ENCODE assay signal across 8 mouse cellular contexts in genomic region chr3:146682140-146682651, GRCm38 (mm10). TPM values are rescaled to one million over a fixed set of nuclear protein-coding genes. Genes with fewer than 3 reads are reported as not detected.
DNase-seq lines count a peak whose midpoint lies in the region; ATAC-seq and TF ChIP-seq lines count a peak whose summit lies in the region.

No protein-coding gene starts in this region.

- 56% methylated on average over 13 of the region's 13 CpGs for WGBS in hindbrain, embryonic 12.5 days
- 31% methylated on average over 13 of the region's 13 CpGs for WGBS in lung, adult 2 months
- 5% methylated on average over 13 of the region's 13 CpGs for WGBS in olfactory bulb, adult 2 months

- peaks cover 5% of the 10 kb centered on the region; the same call in 1 of the 2 replicates for H3K4me1 ChIP-seq in hindbrain, embryonic 12.5 days
- H3K4me1 ChIP-seq in lung, adult 2 months (ENCODE audit: control insufficient read depth, insufficient read depth, low read length): peaks cover 7% of the 10 kb centered on the region
- H3K4me1 ChIP-seq in olfactory bulb, adult 2 months (ENCODE audit: control insufficient read depth, insufficient read depth, low read length): peaks cover 4% of the 10 kb centered on the region

- H3K9me3 ChIP-seq in hindbrain, embryonic 12.5 days (replicated peaks): no peaks in the 10 kb centered on the region

- TF ChIP-seq CTCF in lung, adult 2 months (IDR thresholded peaks at IDR 0.05; ENCODE audit: insufficient read depth, low read length): no peak
- no peak for TF ChIP-seq CTCF in olfactory bulb, adult 2 months (IDR thresholded peaks at IDR 0.05; ENCODE audit: insufficient read depth, low read depth, low read length)

- H3K4me3 ChIP-seq in hindbrain, embryonic 12.5 days: no peak overlapping the region
- peak overlapping the region; percentile 35 for H3K4me3 ChIP-seq in lung, adult 2 months (replicated peaks; ENCODE audit: extremely low read depth, low read depth, low read length)
- H3K4me3 ChIP-seq in olfactory bulb, adult 2 months (ENCODE audit: insufficient read depth, low read depth, low read length): peak overlapping the region; percentile 27

- peaks cover 14% of the 10 kb centered on the region for H3K27me3 ChIP-seq in hindbrain, embryonic 12.5 days

- H3K9ac ChIP-seq in hindbrain, embryonic 12.5 days: no peak overlapping the region

- TF ChIP-seq POLR2A in lung, adult 2 months (IDR thresholded peaks at IDR 0.05; ENCODE audit: borderline replicate concordance, extremely low read depth, low read depth, low read length): no peak
- no peak for TF ChIP-seq POLR2A in olfactory bulb, adult 2 months (IDR thresholded peaks at IDR 0.05; ENCODE audit: insufficient read depth, low read depth, low read length)

- peak; percentile 67 for DNase-seq in adrenal gland, postnatal 25 days
- peak; percentile 48 to 79 for DNase-seq in frontal cortex, adult 2 months (ENCODE audit: extremely low spot score in 1 of 2, low spot score in 1 of 2)
- DNase-seq in layer of hippocampus, adult 9-10 months (ENCODE audit: low spot score): peak; percentile 25
- DNase-seq in lung, adult 2 months: peak; percentile 12
- no peak for DNase-seq in spleen, adult 12 weeks (ENCODE audit: low spot score)

- ATAC-seq in CD4-positive, CD25-positive, alpha-beta regulatory T cell, adult 4 months: peak; percentile 66
- ATAC-seq in hindbrain, embryonic 12.5 days (ENCODE audit: low FRiP score): no peak

- H3K36me3 ChIP-seq in hindbrain, embryonic 12.5 days: no peaks in the 10 kb centered on the region

- H3K4me2 ChIP-seq in hindbrain, embryonic 12.5 days (replicated peaks): peak overlapping the region; percentile 30

- H3K27ac ChIP-seq in hindbrain, embryonic 12.5 days: peak overlapping the region; percentile 2; the same call in 1 of the 2 replicates
- peak overlapping the region; percentile 27; the same call in 1 of the 2 replicates for H3K27ac ChIP-seq in olfactory bulb, adult 2 months (ENCODE audit: insufficient read depth, low read depth, low read length)

RNA-seq across cellular contexts. Expression of gene Samd13, which starts 3.2 kb away (rescaled TPM):
- under 1 TPM in 1 of 2 experiments, not detected in 1; 0.52 TPM for polyA plus RNA-seq in CD4-positive, CD25-positive, alpha-beta regulatory T cell, adult 4 months (2017; shearing (Covaris generic))
- total RNA-seq in adrenal gland, postnatal 25 days (2021): 0.82 TPM in 1 of 2 replicates, not detected in the other
- polyA plus RNA-seq in frontal cortex, adult 2 months (2012; rRNA removed): 0.48 and 0.64 TPM in 2 replicates
- 0.79 and 1.2 TPM in 2 replicates for polyA plus RNA-seq in hindbrain, embryonic 12.5 days (2016; fragmentation: Nextera tagmentation; extraction: Ambion mirVana)
- 0.11 and 0.17 TPM in 2 replicates for polyA plus RNA-seq in lung, adult 2 months (2012; rRNA removed)
- not detected in 2 replicates for polyA plus RNA-seq in olfactory bulb, adult 2 months (2012; ENCODE audit: insufficient read depth, insufficient read length, low replicate concordance, missing spikeins)

RNA-seq across cellular contexts. Expression of gene 4930503B20Rik, which starts 31.1 kb away (rescaled TPM):
- polyA plus RNA-seq in CD4-positive, CD25-positive, alpha-beta regulatory T cell, adult 4 months (2017; shearing (Covaris generic)): not detected
- 0.33 TPM in 1 of 2 replicates, not detected in the other for total RNA-seq in adrenal gland, postnatal 25 days (2021)
- not detected in 2 replicates for polyA plus RNA-seq in frontal cortex, adult 2 months (2012; rRNA removed)
- polyA plus RNA-seq in hindbrain, embryonic 12.5 days (2016; fragmentation: Nextera tagmentation; extraction: Ambion mirVana): not detected in 2 replicates
- not detected in 2 replicates for polyA plus RNA-seq in lung, adult 2 months (2012; rRNA removed)
- polyA plus RNA-seq in olfactory bulb, adult 2 months (2012; ENCODE audit: insufficient read depth, insufficient read length, low replicate concordance, missing spikeins): not detected in 2 replicates
